Mouse (Mus musculus) liver, embryonic 11.5 days (tissue): ENCODE results near the gene Anapc15-ps. TPM values are rescaled to one million over a fixed set of nuclear protein-coding genes. Genes with fewer than 3 reads are reported as not detected.

ENCODE experiments used
- ATAC-seq: fragments of 200-750 bp; cut with Nextera tagmentation; replicated peaks from 2 replicates; pipeline ENCODE4 v1.8.0; 2017; ENCODE audit warnings: moderate number of reproducible peaks, mild to moderate bottlenecking, moderate TSS enrichment, moderate library complexity; ENCODE audit not compliant: low FRiP score
- DNase-seq: peaks from one replicate; pipeline ENCODE4 v3.0.0-alpha.2; 2017; ENCODE audit warnings: low spot score
- H3K27ac ChIP-seq: fragments of 300-500 bp; sonication (generic); 2 replicates; pipeline ENCODE4 v1.5.1; 2014; ENCODE audit warnings: mild to moderate bottlenecking, low read depth, low read length, control low read depth
- H3K27me3 ChIP-seq: fragments of 300-500 bp; sonication (generic); replicated peaks from 2 replicates; pipeline ENCODE4 v1.6.1; 2014; ENCODE audit warnings: low read length, mixed read lengths; ENCODE audit not compliant: control insufficient read depth, insufficient read depth
- H3K36me3 ChIP-seq: fragments of 300-500 bp; sonication (generic); 2 replicates; pipeline ENCODE4 v1.6.1; 2014; ENCODE audit warnings: mild to moderate bottlenecking, low read length, moderate library complexity, mixed read lengths; ENCODE audit not compliant: control insufficient read depth, insufficient read depth
- H3K4me1 ChIP-seq: fragments of 300-500 bp; sonication (generic); replicated peaks from 2 replicates; pipeline ENCODE4 v1.6.1; 2014; ENCODE audit warnings: low read length, mixed read lengths; ENCODE audit not compliant: control insufficient read depth, insufficient read depth
- H3K4me2 ChIP-seq: fragments of 300-500 bp; sonication (generic); 2 replicates; pipeline ENCODE4 v1.6.1; 2014; ENCODE audit warnings: mild to moderate bottlenecking, control low read depth, moderate library complexity
- H3K4me3 ChIP-seq: fragments of 300-500 bp; sonication (generic); 2 replicates; pipeline ENCODE4 v1.5.1; 2014; ENCODE audit warnings: low read depth, low read length, control low read depth
- H3K9ac ChIP-seq: fragments of 300-500 bp; sonication (generic); 2 replicates; pipeline ENCODE4 v1.6.1; 2014; ENCODE audit warnings: low read depth, low read length, control low read depth
- H3K9me3 ChIP-seq: fragments of 300-500 bp; sonication (generic); 2 replicates; pipeline ENCODE4 v1.6.1; 2016; ENCODE audit warnings: low read length, inconsistent platforms, mixed read lengths; ENCODE audit not compliant: control insufficient read depth
- WGBS: fragments of 180-500 bp; shearing (Covaris S2); extraction: QIAGEN DNeasy Blood & Tissue Kit; methylation state at CpG from one replicate; pipeline ENCODE4 v1.1.7; 2014; 5-methylcytosine and 5-hydroxymethylcytosine counted together
- polyA plus RNA-seq: library from polyadenylated mRNA; unstranded; fragments of >200 nt; fragmentation: Nextera tagmentation; extraction: Ambion mirVana; gene quantifications from 2 replicates; pipeline ENCODE4 v1.2.1, GENCODE M21; 2014

Anapc15-ps gene
- polyA plus RNA-seq, 1 experiment from 2014 or later = not detected

- no peaks in the 10 kb centered on the region for H3K9me3 ChIP-seq
- 66% methylated on average over 4 of the region's 4 CpGs for WGBS
- no peak for ATAC-seq
Observed at GRCm38 (mm10) chr10:95669872-95670271, 3.4 kb downstream of the Anapc15-ps start.

DNA sequence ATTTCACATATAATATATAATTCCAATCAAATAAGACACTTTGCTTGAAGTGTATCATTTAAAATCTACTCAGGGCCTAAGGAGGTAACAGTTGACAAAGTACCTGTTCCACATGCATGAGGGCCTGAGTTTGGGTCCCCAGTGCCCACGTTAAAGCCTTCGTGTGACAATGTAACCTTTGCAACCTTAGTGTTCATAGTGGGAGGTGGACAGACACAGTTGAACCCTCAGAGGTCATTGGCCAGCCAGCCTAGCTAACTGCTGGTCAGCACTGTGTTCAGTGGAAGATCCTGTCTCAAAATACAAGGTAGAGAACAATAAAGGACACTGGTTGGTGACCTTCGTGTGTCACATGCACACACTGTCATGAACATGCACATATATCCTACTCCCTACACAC, 4.2 kb downstream of the Anapc15-ps start:
- Histone ChIP-seq H3K4me3 (no peak overlapping the region), H3K27ac (no peak overlapping the region), H3K27me3 (no peaks in the 10 kb centered on the region), H3K9me3 (no peaks in the 10 kb centered on the region), H3K9ac (no peak overlapping the region), H3K36me3 (no peaks in the 10 kb centered on the region), H3K4me1 (no peaks in the 10 kb centered on the region), H3K4me2 (no peak overlapping the region)
- ATAC-seq = no peak
- WGBS = 83% methylated on average over 3 of the region's 3 CpGs
- DNase-seq = no peak

More at GRCm38 (mm10) chr10:95669872-95670271, 3.4 kb downstream of the Anapc15-ps start:
- no peaks in the 10 kb centered on the region for H3K27me3 ChIP-seq
- H3K4me1 ChIP-seq = no peaks in the 10 kb centered on the region
- H3K4me2 ChIP-seq = no peak overlapping the region
- DNase-seq = no peak
- no peaks in the 10 kb centered on the region for H3K36me3 ChIP-seq
- H3K4me3 ChIP-seq = no peak overlapping the region
- no peak overlapping the region for H3K27ac ChIP-seq
- no peak overlapping the region for H3K9ac ChIP-seq

GRCm38 (mm10) chr10:95667371-95668030, 5.8 kb downstream of the Anapc15-ps start:
- DNase-seq (no peak), ATAC-seq (no peak; the same call in 1 of the 2 replicates)
- H3K9me3 ChIP-seq = no peaks in the 10 kb centered on the region

DNA sequence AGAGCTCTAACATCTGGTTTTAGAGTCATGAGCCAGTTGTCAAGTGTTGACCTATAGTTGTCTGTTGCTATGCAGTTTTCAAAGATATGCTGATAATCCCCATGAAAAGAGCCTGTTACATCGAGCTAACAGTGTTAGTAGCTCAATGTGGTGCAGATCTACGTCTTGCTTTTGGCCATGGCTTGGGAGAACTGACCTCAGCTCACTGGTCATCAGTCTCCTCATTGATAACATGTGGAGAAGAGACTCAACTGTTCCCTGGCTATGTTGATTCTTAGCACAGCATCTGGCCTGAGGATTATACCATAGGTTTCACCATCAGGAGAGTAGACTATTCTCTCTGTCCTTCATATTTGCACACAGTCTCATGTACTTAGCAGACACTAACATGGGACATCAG, 6.5 kb downstream of the Anapc15-ps start:
- no peak overlapping the region for H3K27ac ChIP-seq
- no peaks in the 10 kb centered on the region for H3K27me3 ChIP-seq
- no peak overlapping the region for H3K4me2 ChIP-seq
- H3K9me3 ChIP-seq = no peaks in the 10 kb centered on the region
- ATAC-seq (no peak), DNase-seq (no peak)
- H3K4me3 ChIP-seq = no peak overlapping the region
- H3K4me1 ChIP-seq = no peaks in the 10 kb centered on the region
- H3K9ac ChIP-seq = no peak overlapping the region
- WGBS = 60% methylated on average over 2 of the region's 2 CpGs
- no peaks in the 10 kb centered on the region for H3K36me3 ChIP-seq

More at GRCm38 (mm10) chr10:95667371-95668030, 5.8 kb downstream of the Anapc15-ps start:
- 75% methylated on average over 3 of the region's 3 CpGs for WGBS
- H3K4me3 ChIP-seq = no peak overlapping the region
- no peak overlapping the region for H3K9ac ChIP-seq
- H3K27ac ChIP-seq = no peak overlapping the region
- no peaks in the 10 kb centered on the region for H3K27me3 ChIP-seq
- H3K36me3 ChIP-seq = no peaks in the 10 kb centered on the region
- no peaks in the 10 kb centered on the region for H3K4me1 ChIP-seq
- no peak overlapping the region for H3K4me2 ChIP-seq

DNA sequence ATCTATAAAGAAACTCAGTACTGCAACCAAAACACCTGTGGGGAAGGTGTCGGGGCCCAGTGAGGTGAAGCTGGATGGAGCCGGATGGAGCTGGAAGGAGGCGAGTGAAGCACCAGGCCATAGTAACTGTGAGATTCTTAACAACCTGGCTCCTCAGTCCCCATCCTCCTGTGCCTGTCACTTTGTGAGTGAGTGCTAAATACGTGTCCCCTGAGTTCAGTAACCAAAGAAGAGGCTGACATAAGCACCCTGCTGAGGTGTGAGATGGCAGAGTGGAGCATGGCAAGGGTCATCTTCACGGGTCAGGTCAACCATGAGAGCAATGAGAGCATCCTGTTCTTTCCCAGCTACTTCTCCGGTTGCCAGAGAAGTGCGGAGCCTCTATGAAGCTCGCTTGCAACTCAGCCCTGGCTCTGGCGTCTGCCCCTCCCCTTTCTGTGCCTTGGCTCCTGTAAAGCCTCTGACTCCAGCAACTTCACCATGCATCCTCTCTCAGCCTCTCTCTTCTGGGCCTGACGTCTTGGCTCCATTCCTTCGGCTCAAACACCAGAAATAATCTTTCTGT, 7.7 kb downstream of the Anapc15-ps start:
- Histone ChIP-seq H3K4me2 (no peak overlapping the region), H3K27ac (no peak overlapping the region), H3K4me1 (no peaks in the 10 kb centered on the region), H3K9ac (no peak overlapping the region), H3K4me3 (no peak overlapping the region), H3K27me3 (no peaks in the 10 kb centered on the region; the same call in 1 of the 2 replicates), H3K9me3 (no peaks in the 10 kb centered on the region), H3K36me3 (no peaks in the 10 kb centered on the region)
- ATAC-seq (no peak), DNase-seq (no peak)
- WGBS = 45% methylated on average over 11 of the region's 11 CpGs

DNA sequence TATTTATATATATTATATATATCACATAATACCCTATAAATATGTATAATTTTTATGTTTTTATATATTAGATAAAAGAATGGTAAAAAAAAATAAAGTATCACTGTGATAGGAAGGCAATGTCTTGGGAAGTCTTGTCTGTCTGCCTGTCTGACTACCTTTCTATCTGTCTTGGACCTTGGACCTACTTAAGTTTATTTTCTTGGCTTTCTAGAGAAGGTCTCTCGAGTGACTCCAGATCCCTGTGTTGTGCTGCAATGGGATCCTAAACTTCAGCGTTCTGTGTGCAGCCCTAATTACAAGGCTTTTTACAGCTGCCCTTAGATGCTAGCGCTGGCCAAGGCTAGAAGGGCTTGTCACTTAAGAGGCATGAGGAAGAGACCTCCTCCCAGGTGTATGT, 8.6 kb downstream of the Anapc15-ps start:
- H3K36me3 ChIP-seq = no peaks in the 10 kb centered on the region
- DNase-seq = no peak

GRCm38 (mm10) chr10:95660356-95660755, 12.9 kb downstream of the Anapc15-ps start:
- 65% methylated on average over 6 of the region's 6 CpGs for WGBS

More for the DNA sequence above, 8.6 kb downstream of the Anapc15-ps start:
- no peak overlapping the region for H3K9ac ChIP-seq
- H3K4me3 ChIP-seq = no peak overlapping the region
- WGBS = 79% methylated on average over 3 of the region's 3 CpGs
- H3K9me3 ChIP-seq = no peaks in the 10 kb centered on the region
- no peaks in the 10 kb centered on the region; the same call in 1 of the 2 replicates for H3K27me3 ChIP-seq
- no peak overlapping the region for H3K4me2 ChIP-seq
- 0 out of 2 replicates have a peak, but pooled peaks cover 2% of the 10 kb centered on the region for H3K4me1 ChIP-seq
- H3K27ac ChIP-seq = no peak overlapping the region
- no peak for ATAC-seq

DNA sequence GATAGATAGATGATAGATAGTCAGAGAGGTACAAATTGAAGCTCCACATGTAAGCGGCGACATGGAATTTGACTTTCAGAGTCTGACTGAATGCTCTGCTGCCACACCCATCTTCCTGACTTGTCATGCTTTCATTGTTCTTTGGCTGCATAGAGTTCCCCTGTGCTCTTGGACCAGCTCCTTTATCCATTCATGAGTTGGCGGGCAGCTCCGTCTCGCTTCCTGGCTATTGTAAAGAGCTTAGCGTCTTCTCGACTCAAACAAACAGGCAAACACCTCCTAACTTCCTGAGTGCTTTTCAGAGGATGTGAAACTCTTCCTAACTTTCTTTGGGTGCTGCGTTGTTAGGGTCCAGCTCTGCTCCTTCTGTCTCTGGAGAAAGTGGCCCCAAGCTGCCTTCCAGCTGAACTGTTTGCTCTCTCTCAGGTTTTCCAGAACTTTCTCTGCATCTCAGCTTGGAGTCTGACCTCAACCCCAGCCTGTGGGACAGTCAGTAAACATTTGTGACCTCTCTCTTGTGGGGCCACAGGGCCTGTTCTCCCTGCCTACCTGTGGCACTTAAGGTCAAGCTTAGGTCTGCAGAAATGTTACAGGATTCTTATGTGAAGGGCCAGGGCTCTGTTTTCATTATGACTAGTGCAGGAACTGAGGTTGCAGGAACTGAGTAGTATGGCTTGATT, 13.6 kb downstream of the Anapc15-ps start:
- ATAC-seq (no peak), DNase-seq (no peak)
- no peak overlapping the region for H3K9ac ChIP-seq
- H3K4me3 ChIP-seq = no peak overlapping the region
- 65% methylated on average over 8 of the region's 8 CpGs for WGBS
- no peaks in the 10 kb centered on the region for H3K36me3 ChIP-seq
- no peak overlapping the region for H3K27ac ChIP-seq
- H3K4me2 ChIP-seq = no peak overlapping the region
- H3K9me3 ChIP-seq = no peaks in the 10 kb centered on the region
- 0 out of 2 replicates have a peak, but pooled peaks cover 2% of the 10 kb centered on the region for H3K4me1 ChIP-seq
- H3K27me3 ChIP-seq = no peaks in the 10 kb centered on the region; the same call in 1 of the 2 replicates

More at GRCm38 (mm10) chr10:95660356-95660755, 12.9 kb downstream of the Anapc15-ps start:
- H3K36me3 ChIP-seq = no peaks in the 10 kb centered on the region
- H3K4me1 ChIP-seq = 0 out of 2 replicates have a peak, but pooled peaks cover 2% of the 10 kb centered on the region
- H3K27ac ChIP-seq = no peak overlapping the region
- DNase-seq (no peak), ATAC-seq (no peak)
- no peak overlapping the region for H3K4me2 ChIP-seq
- H3K27me3 ChIP-seq = no peaks in the 10 kb centered on the region; the same call in 1 of the 2 replicates
- no peak overlapping the region for H3K4me3 ChIP-seq
- H3K9me3 ChIP-seq = no peaks in the 10 kb centered on the region
- H3K9ac ChIP-seq = no peak overlapping the region
